Mouse (Mus musculus) hindbrain, embryonic 10.5 days (tissue): ENCODE results near the gene Gabpa. TPM values are rescaled to one million over a fixed set of nuclear protein-coding genes. Genes with fewer than 3 reads are reported as not detected.
A peak's percentile ranks its signal among the peaks of the same experiment; 100 is the strongest.

Experiments used
- DNase-seq: peaks from one replicate; pipeline ENCODE4 v3.0.0-alpha.2; 2017; ENCODE audit warnings: low spot score
- H3K27ac ChIP-seq: fragments of 300-500 bp; sonication (generic); 2 replicates; pipeline ENCODE4 v1.5.1; 2016; ENCODE audit warnings: mild to moderate bottlenecking, moderate library complexity
- H3K27me3 ChIP-seq: fragments of 300-500 bp; sonication (generic); 2 replicates; pipeline ENCODE4 v1.6.1; 2016; ENCODE audit warnings: mild to moderate bottlenecking; ENCODE audit not compliant: poor library complexity, insufficient read depth, severe bottlenecking
- H3K36me3 ChIP-seq: fragments of 300-500 bp; sonication (generic); 2 replicates; pipeline ENCODE4 v1.6.1; 2016; ENCODE audit warnings: mild to moderate bottlenecking, moderate library complexity
- H3K4me1 ChIP-seq: fragments of 300-500 bp; sonication (generic); replicated peaks from 2 replicates; pipeline ENCODE4 v1.6.1; 2016; ENCODE audit warnings: mild to moderate bottlenecking
- H3K4me3 ChIP-seq: fragments of 300-500 bp; sonication (generic); 2 replicates; pipeline ENCODE4 v1.5.1; 2016; ENCODE audit warnings: mild to moderate bottlenecking, moderate library complexity
- H3K9me3 ChIP-seq: fragments of 300-500 bp; sonication (generic); 2 replicates; pipeline ENCODE4 v1.6.1; 2016; ENCODE audit warnings: mild to moderate bottlenecking, moderate library complexity
- WGBS: fragments of 180-500 bp; shearing (Covaris S2); methylation state at CpG from one replicate; pipeline ENCODE4 v1.1.7; 2016; 5-methylcytosine and 5-hydroxymethylcytosine counted together
- polyA plus RNA-seq: library from polyadenylated mRNA; unstranded; fragments of >200 nt; fragmentation: Nextera tagmentation; extraction: Ambion mirVana; gene quantifications from 2 replicates; pipeline ENCODE4 v1.2.1, GENCODE M21; 2016

The Gabpa gene
- polyA plus RNA-seq: 28.5 and 35.1 TPM in 2 replicates

GRCm38 (mm10) chr16:84834745-84835440 is at the start of gene Gabpa:
Gabpa (plus strand) TSS chr16:84834925.
- Histone ChIP-seq H3K27ac (peak within 1 kb of the TSS; percentile 98), H3K27me3 (no peaks in the 10 kb centered on the region), H3K4me3 (peak within 1 kb of the TSS; percentile 94), H3K36me3 (peaks cover 48% of the 10 kb centered on the region), H3K9me3 (no peaks in the 10 kb centered on the region), H3K4me1 (peaks cover 24% of the 10 kb centered on the region)
- WGBS: under 1% methylated on average over 52 of the region's 52 CpGs
- peak; percentile 92 for DNase-seq

- no peak overlapping the region for H3K27ac ChIP-seq
Observed at GRCm38 (mm10) chr16:84784966-84785365, 49.8 kb upstream of the Gabpa start.

GRCm38 (mm10) chr16:84790595-84791165 is 44.0 kb upstream of the Gabpa start:
- no peaks in the 10 kb centered on the region for H3K27me3 ChIP-seq
- no peaks in the 10 kb centered on the region for H3K4me1 ChIP-seq
- no peak overlapping the region for H3K4me3 ChIP-seq
- no peak overlapping the region for H3K27ac ChIP-seq
- no peak for DNase-seq
- H3K36me3 ChIP-seq: peaks cover 55% of the 10 kb centered on the region
- 0 out of 2 replicates have a peak, but pooled peaks cover 3% of the 10 kb centered on the region for H3K9me3 ChIP-seq
- WGBS: 90% methylated on average over 2 of the region's 2 CpGs

More at GRCm38 (mm10) chr16:84784966-84785365, 49.8 kb upstream of the Gabpa start:
- 0 out of 2 replicates have a peak, but pooled peaks cover 2% of the 10 kb centered on the region for H3K4me1 ChIP-seq
- no peaks in the 10 kb centered on the region for H3K27me3 ChIP-seq
- H3K4me3 ChIP-seq: no peak overlapping the region
- peaks cover 35% of the 10 kb centered on the region for H3K36me3 ChIP-seq
- H3K9me3 ChIP-seq: no peaks in the 10 kb centered on the region
- DNase-seq: no peak
- 27% methylated on average over 7 of the region's 7 CpGs for WGBS

GRCm38 (mm10) chr16:84793401-84793800 is 41.3 kb upstream of the Gabpa start:
- Histone ChIP-seq H3K27ac (no peak overlapping the region), H3K36me3 (peaks cover 42% of the 10 kb centered on the region), H3K4me3 (no peak overlapping the region), H3K4me1 (no peaks in the 10 kb centered on the region), H3K27me3 (no peaks in the 10 kb centered on the region), H3K9me3 (0 out of 2 replicates have a peak, but pooled peaks cover 3% of the 10 kb centered on the region)
- WGBS: 89% methylated on average over 14 of the region's 14 CpGs
- DNase-seq: no peak

GRCm38 (mm10) chr16:84795337-84795736 is 39.4 kb upstream of the Gabpa start:
- WGBS: 71% methylated on average over 3 of the region's 3 CpGs
- H3K4me3 ChIP-seq: no peak overlapping the region
- H3K27me3 ChIP-seq: no peaks in the 10 kb centered on the region
- no peak for DNase-seq
- H3K9me3 ChIP-seq: 0 out of 2 replicates have a peak, but pooled peaks cover 3% of the 10 kb centered on the region
- H3K36me3 ChIP-seq: peaks cover 29% of the 10 kb centered on the region
- no peak overlapping the region for H3K27ac ChIP-seq
- no peaks in the 10 kb centered on the region for H3K4me1 ChIP-seq

GRCm38 (mm10) chr16:84796678-84797077 is 38.0 kb upstream of the Gabpa start:
- no peak overlapping the region for H3K27ac ChIP-seq
- WGBS: 68% methylated on average over 9 of the region's 9 CpGs
- no peaks in the 10 kb centered on the region for H3K27me3 ChIP-seq
- H3K9me3 ChIP-seq: no peaks in the 10 kb centered on the region
- H3K36me3 ChIP-seq: peaks cover 22% of the 10 kb centered on the region
- no peak for DNase-seq
- no peaks in the 10 kb centered on the region for H3K4me1 ChIP-seq
- no peak overlapping the region for H3K4me3 ChIP-seq

- H3K27me3 ChIP-seq: no peaks in the 10 kb centered on the region
- peaks cover 26% of the 10 kb centered on the region for H3K36me3 ChIP-seq
- 80% methylated on average over 2 of the region's 2 CpGs for WGBS
- H3K4me3 ChIP-seq: no peak overlapping the region
- H3K9me3 ChIP-seq: no peaks in the 10 kb centered on the region
- DNase-seq: no peak
- no peak overlapping the region for H3K27ac ChIP-seq
- no peaks in the 10 kb centered on the region for H3K4me1 ChIP-seq
Observed at GRCm38 (mm10) chr16:84800038-84800437, 34.7 kb upstream of the Gabpa start.

- Histone ChIP-seq H3K27me3 (no peaks in the 10 kb centered on the region), H3K9me3 (no peaks in the 10 kb centered on the region), H3K36me3 (peaks cover 37% of the 10 kb centered on the region), H3K4me3 (no peak overlapping the region), H3K27ac (no peak overlapping the region), H3K4me1 (no peaks in the 10 kb centered on the region)
- 85% methylated on average over 6 of the region's 6 CpGs for WGBS
- DNase-seq: no peak
Observed at GRCm38 (mm10) chr16:84802217-84802616, 32.5 kb upstream of the Gabpa start.

GRCm38 (mm10) chr16:84804866-84805265 is 29.9 kb upstream of the Gabpa start:
- 91% methylated on average over 5 of the region's 5 CpGs for WGBS
- Histone ChIP-seq H3K4me1 (no peaks in the 10 kb centered on the region), H3K27ac (no peak overlapping the region), H3K36me3 (peaks cover 49% of the 10 kb centered on the region), H3K27me3 (no peaks in the 10 kb centered on the region), H3K4me3 (no peak overlapping the region), H3K9me3 (no peaks in the 10 kb centered on the region)
- DNase-seq: no peak

- H3K27ac ChIP-seq: no peak overlapping the region
- H3K9me3 ChIP-seq: no peaks in the 10 kb centered on the region
- H3K4me1 ChIP-seq: no peaks in the 10 kb centered on the region
- no peaks in the 10 kb centered on the region for H3K27me3 ChIP-seq
- 94% methylated on average over 3 of the region's 3 CpGs for WGBS
- H3K4me3 ChIP-seq: no peak overlapping the region
- no peak for DNase-seq
- H3K36me3 ChIP-seq: peaks cover 61% of the 10 kb centered on the region
Observed at GRCm38 (mm10) chr16:84806175-84806574, 28.6 kb upstream of the Gabpa start.

- no peak overlapping the region for H3K4me3 ChIP-seq
- no peak for DNase-seq
- H3K27me3 ChIP-seq: no peaks in the 10 kb centered on the region
- no peak overlapping the region for H3K27ac ChIP-seq
- no peaks in the 10 kb centered on the region for H3K9me3 ChIP-seq
- 94% methylated on average over 7 of the region's 7 CpGs for WGBS
- no peaks in the 10 kb centered on the region for H3K4me1 ChIP-seq
- H3K36me3 ChIP-seq: peaks cover 71% of the 10 kb centered on the region
Observed at GRCm38 (mm10) chr16:84807874-84808273, 26.9 kb upstream of the Gabpa start.

GRCm38 (mm10) chr16:84810254-84810653 is 24.5 kb upstream of the Gabpa start:
- Histone ChIP-seq H3K27ac (no peak overlapping the region), H3K9me3 (no peaks in the 10 kb centered on the region), H3K36me3 (peaks cover 80% of the 10 kb centered on the region), H3K4me1 (no peaks in the 10 kb centered on the region), H3K4me3 (no peak overlapping the region), H3K27me3 (no peaks in the 10 kb centered on the region)
- no peak for DNase-seq
- WGBS: 98% methylated on average over 1 of the region's 1 CpGs

- Histone ChIP-seq H3K9me3 (no peaks in the 10 kb centered on the region), H3K4me1 (no peaks in the 10 kb centered on the region), H3K27me3 (no peaks in the 10 kb centered on the region), H3K36me3 (peaks cover 69% of the 10 kb centered on the region), H3K27ac (no peak overlapping the region), H3K4me3 (no peak overlapping the region)
- no peak for DNase-seq
- WGBS: 89% methylated on average over 8 of the region's 8 CpGs
Observed at GRCm38 (mm10) chr16:84813852-84814251, 20.9 kb upstream of the Gabpa start.
